Mouse (Mus musculus): Measurements from ENCODE around the gene Aftph.
A peak's percentile ranks its signal among the peaks of the same experiment; 100 is the strongest.

Aftph gene

DNA sequence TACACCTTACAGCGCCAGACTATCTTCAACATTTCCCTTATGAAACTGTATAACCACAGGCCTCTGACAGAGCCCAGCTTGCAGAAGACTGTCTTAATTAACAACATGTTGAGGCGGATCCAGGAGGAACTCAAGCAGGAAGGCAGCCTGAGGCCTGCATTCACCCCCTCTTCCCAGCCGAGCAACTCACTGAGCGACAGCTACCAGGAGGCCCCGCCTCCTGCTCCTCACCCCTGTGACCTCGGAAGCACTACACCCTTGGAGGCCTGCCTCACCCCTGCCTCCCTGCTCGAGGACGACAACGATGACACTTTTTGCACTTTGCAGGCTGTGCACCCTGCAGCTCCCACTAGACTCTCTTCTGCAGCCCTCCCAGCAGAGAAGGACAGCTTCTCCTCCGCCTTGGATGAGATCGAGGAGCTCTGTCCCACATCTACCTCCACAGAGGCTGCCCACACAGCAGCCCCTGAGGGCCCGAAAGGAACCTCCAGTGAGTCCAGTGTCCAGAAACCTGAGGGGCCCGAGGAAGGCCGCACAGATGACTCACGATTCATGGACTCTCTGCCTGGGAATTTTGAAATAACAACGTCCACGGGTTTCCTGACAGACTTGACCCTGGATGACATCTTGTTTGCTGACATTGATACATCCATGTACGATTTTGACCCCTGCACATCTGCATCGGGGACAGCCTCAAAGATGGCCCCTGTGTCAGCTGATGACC, 93.3 kb downstream of the Aftph start:
- DNase-seq (ENCODE audit: low read depth) = no peak

DNA sequence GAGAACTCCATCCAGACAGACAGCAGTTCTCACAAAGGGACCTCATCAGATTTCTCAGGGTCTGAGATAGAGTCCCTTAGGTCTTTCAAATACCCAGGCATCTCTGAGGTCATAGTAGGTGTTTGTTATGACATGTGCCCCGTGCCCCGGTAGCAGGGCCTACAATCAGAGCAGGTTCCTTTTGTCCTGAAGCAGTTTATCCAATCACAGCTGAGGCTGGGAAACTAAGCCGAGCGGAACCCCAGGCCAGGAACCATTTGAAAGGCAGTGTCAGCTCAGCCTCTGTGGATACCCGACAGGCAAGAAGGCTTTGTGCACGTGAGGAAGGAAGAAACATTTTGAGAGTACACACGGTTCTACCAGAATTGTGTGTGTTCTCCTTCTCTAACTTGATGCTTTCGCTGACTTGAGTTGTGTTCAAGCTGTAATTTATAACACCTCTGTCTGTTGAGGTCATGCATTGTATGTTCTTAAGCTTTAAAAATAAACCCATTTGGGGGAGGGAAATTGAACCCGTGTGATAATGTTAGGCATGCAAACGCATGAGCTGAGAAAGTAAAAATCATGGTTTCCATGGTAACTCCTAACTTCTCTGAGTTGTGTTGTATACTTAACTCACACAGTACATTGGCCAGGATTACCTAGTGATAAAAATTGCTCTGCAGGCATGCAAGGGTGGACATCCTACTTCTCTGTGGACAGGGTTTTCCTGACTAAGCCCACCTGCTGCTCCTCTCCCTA, 94.2 kb downstream of the Aftph start:
- no peak for DNase-seq (ENCODE audit: low read depth)

DNA sequence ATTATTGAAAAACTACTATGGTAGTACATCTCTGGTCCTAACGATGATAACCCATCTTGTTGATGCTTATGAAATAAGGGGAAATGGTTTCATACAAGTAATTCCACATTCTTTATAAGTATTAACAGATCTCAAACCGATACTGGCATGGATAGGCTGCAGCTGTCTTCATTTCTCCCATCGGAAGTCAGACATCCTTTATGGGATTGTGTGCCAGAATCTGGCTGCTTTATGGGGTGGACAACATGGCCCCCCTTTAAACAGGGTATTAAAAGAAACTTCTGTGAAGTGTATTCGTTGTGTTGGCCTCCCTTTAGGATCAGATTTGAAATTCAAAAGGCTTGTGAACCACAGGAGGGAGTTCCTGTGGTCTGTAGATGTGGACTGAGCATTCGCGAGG, 95.2 kb downstream of the Aftph start:
- DNase-seq (ENCODE audit: low read depth) = no peak

DNA sequence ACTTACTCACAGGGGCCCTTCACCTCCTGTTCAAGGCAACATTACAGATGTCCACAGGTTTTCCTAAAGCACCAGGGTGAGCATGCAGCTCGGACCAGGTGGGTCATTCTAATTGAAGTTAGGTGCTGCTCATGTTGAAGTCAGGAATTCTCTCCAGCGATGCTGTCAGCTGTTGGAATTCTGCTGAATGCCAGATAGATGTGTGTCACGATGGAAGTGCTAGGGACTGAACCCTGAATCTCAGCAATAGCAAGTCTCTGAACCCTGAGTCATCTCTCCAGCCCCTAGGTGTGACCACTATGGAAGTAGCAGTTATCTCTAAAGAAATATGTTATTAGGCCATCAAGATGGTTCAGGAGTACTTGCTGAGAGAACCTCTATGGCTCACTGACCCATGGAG, 95.9 kb downstream of the Aftph start:
- no peak for DNase-seq (ENCODE audit: low read depth)

DNA sequence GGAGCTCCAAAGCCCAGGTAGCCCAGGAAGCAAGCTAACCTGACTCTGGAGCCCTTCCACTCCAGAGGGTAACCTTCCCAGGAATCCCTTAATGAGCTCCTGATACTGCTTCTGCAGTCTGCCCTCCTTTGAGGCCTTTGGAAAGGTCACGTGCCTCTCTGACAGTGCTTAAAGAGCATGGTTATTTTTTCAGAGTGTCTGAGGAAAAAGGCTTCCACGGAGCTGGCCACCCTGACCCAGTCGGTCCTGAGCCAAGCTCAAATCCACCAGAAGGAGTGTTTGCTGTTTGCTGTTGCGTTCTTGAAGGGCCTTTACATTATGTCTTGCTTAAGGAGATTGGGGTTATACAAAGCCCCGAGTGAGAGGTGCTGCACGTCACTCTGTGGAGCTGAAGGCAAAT, 96.5 kb downstream of the Aftph start:
- DNase-seq (ENCODE audit: low read depth) = no peak

DNA sequence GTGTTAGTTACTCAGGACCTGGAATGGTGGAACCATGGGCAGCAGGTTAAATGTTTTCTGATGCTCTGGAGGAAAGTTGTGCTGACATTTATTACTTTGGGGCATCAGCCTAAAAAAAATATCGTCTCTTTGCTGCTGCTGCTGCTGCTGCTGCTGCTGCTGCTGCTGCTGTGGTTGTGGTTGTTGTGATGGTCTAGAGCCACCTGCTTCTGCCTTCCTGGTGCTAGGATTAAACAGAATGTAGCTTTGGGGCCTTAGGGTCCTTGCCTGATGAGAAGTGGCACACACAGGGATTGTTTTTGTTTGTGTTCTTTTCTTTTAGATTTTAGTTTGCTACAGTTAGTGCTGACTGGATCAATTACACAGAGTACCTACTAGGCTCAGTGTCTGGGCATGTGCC, 97.2 kb downstream of the Aftph start:
- DNase-seq (ENCODE audit: low read depth) = no peak

DNA sequence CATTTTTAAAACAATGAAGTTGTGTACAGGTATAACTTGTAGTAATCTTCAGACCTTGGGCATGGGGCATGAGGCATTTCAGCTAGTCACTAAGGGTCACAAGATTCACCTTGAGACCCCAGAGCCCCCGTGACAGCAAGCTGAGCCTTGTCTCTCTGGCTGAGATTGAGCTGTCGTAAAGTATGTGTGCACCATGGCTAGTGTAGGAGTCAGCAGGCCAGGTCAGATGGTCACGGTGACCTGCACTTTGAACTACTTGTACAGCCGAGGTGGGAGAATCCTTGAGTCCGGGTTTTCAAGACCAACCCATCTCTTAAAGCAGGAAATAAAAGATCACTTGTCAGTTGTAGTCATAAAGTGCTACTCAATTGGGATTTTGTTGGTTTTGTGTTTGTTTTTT, 98.2 kb downstream of the Aftph start:
- DNase-seq (ENCODE audit: low read depth) = no peak

DNA sequence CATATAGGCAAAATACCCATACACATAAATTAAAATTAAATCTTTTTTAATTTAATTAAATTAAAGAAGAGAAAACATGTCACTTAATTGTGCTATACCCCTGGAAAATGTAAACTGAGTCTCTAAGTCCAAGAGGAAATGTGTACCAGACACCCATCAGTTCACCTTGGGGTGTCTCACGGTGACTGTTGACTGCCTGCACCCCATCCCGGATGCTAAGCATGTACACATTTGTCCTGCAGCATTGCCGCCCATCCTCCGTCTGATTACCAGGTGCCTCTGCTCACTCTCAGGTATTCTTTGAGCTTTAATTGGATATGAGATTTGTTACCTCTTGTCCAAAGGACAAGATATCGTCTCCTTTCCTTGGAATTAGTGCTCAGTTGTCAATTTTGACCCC, 99.1 kb downstream of the Aftph start:
- DNase-seq (ENCODE audit: low read depth) = no peak

DNA sequence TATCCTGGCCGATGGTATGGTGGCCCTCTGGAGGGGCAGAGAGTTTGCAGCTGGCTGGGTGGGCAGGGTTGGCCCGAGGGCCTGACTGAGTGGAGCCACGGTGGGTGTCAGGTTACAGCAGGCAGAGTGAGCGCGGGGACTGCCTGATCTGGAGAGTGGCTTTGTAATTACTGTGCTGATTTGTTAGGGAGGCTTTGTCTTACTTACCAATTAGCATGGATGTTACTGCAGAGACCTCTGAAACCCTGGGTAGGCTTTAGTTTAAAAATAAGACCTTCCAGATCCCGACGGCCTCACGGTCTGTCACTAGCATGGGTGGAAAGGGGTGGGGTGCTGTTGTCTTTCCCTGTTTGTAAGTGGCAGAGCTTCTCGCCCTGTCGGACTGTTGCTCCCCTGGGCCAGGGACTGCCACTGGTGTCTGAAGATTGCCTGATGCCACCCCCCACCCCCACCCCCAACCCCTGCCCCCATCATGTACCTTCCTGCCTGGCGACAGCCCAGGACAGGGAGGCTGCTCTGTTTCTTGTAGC, 101.4 kb downstream of the Aftph start:
- no peak for DNase-seq (ENCODE audit: low read depth)

DNA sequence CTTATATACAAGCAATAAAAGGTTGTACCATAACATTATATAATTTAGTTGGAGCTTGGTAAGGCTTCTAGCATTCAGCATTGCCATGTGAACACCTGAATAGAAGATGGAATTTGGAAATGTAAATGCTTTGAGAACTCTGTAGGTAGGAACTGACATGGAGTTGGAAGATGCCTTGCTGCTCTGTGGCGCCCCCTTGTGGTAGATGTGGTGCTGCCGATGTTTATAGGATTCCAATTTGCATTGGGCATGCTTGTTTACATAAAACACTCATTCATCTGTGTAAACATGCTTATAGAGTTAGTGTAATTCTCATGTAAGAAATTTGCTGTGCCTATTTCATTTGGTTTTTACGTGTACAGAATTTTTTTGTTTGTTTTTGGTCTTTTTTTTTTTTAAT, 102.5 kb downstream of the Aftph start:
- DNase-seq (ENCODE audit: low read depth) = peak; percentile 91

DNA sequence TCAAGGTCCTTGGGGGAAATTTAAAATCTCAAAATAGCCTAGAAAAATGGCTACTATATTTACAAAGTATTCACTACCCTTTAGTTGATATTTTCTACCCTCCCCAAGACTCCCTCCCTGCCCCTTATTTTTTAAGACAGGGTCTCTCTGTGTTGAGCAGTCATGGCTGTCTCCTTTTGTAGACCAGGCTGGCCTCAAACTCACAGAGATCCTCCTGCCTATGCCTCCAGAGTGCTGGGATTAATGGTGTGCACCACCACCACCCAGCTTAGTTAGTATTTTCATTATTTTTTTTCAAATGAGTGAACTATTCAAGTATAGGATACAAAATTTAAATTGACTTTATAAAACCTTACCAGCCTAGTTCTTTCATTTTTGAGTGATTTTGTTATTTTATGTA, 104.3 kb downstream of the Aftph start:
- no peak for DNase-seq (ENCODE audit: low read depth)

DNA sequence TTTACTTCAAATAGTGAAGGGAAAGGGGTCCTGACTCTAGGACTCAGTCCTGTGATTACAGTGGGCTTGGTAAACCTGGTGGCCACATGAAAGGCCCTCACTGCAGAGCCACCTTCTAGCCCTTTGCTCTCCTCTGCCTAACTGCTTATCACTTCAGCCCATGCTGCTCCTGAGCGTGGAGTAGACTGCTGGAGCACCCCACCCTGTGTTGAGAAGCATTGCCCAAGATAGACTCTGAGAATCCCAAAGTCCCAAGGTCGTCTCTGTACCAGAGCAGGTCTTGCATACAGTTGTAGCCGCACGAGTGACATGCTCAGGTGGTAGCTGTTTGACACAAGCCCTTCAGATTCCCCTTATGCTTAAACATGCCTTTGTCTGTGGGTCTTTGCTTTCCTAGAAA, 105.3 kb downstream of the Aftph start:
- no peak for DNase-seq (ENCODE audit: low read depth)

DNA sequence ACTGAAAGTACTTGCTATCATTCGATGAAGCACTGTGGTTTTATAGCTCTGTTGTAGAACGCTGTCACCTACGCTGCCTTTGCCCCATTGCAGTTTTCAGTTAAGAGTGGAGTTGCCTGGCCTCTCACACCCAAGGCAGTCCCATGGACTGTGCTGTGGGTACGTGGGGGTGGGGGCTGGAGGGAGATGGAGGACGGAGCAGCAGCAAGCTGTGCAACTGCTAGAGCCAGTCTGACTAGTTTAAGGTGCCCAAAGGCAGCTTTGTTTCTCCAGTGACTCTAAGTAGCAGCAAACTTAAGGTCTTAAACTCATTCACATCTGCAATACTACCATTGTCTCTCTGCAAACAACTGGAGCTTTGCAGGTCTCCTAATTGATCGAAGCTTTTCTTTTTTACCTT, 105.7 kb downstream of the Aftph start:
- peak; percentile 33 for DNase-seq (ENCODE audit: low read depth)

All from induced T-regulatory cell, adult 2 months (primary cell).